Mouse (Mus musculus) urinary bladder, adult 2 months (tissue): ENCODE data around the gene Pex5l. TPM values are rescaled to one million over a fixed set of nuclear protein-coding genes. Genes with fewer than 3 reads are reported as not detected.

ENCODE experiments used
- DNase-seq: peaks from one replicate; pipeline ENCODE4 v3.0.0; 2022; ENCODE audit warnings: low spot score
- polyA plus RNA-seq: library from polyadenylated mRNA; depleted of rRNA; stranded (reverse); fragments of >200 nt; gene quantifications from 2 replicates; pipeline ENCODE4 v1.2.3, GENCODE M21; 2012

Gene Pex5l
- polyA plus RNA-seq, 1 experiment = 25.0 TPM

GRCm38 (mm10) chr3:33063590-33063989, 79.5 kb downstream of the Pex5l start:
- no peak for DNase-seq

- no peak for DNase-seq
Observed at GRCm38 (mm10) chr3:33061428-33061827, 81.6 kb downstream of the Pex5l start.

GRCm38 (mm10) chr3:33061016-33061415, 82.0 kb downstream of the Pex5l start:
- no peak for DNase-seq

GRCm38 (mm10) chr3:33060343-33060937, 82.6 kb downstream of the Pex5l start:
- DNase-seq = no peak

GRCm38 (mm10) chr3:33048304-33048703, 94.7 kb downstream of the Pex5l start:
- DNase-seq = no peak

GRCm38 (mm10) chr3:33044799-33045106, 98.3 kb downstream of the Pex5l start:
- no peak for DNase-seq

- DNase-seq = no peak
Observed at GRCm38 (mm10) chr3:33043896-33044798, 98.9 kb downstream of the Pex5l start.

GRCm38 (mm10) chr3:33024566-33024965, 118.5 kb downstream of the Pex5l start:
- DNase-seq = no peak

GRCm38 (mm10) chr3:33003901-33004300, 139.1 kb downstream of the Pex5l start:
- no peak for DNase-seq

GRCm38 (mm10) chr3:33001769-33002168, 141.3 kb downstream of the Pex5l start:
- no peak for DNase-seq

GRCm38 (mm10) chr3:33000383-33001015, 142.5 kb downstream of the Pex5l start:
- DNase-seq = no peak

- no peak for DNase-seq
Observed at GRCm38 (mm10) chr3:32991713-32992575, 151.1 kb downstream of the Pex5l start.

GRCm38 (mm10) chr3:32987806-32988205, 155.2 kb downstream of the Pex5l start:
- DNase-seq = no peak

- no peak for DNase-seq
Observed at GRCm38 (mm10) chr3:32985141-32985540, 157.9 kb downstream of the Pex5l start.

- no peak for DNase-seq
Observed at GRCm38 (mm10) chr3:32979981-32980380, 163.1 kb downstream of the Pex5l start.

GRCm38 (mm10) chr3:32979238-32979637, 163.8 kb downstream of the Pex5l start:
- DNase-seq = no peak

- DNase-seq = no peak
Observed at GRCm38 (mm10) chr3:32970257-32970656, 172.8 kb downstream of the Pex5l start.

- no peak for DNase-seq
Observed at GRCm38 (mm10) chr3:32968671-32969425, 174.2 kb downstream of the Pex5l start.

- DNase-seq = no peak
Observed at GRCm38 (mm10) chr3:32965528-32965927, 177.5 kb downstream of the Pex5l start.

- DNase-seq = no peak
Observed at GRCm38 (mm10) chr3:32961494-32961893, 181.6 kb downstream of the Pex5l start.

GRCm38 (mm10) chr3:32951382-32951781, 191.7 kb downstream of the Pex5l start:
- DNase-seq = no peak
